Mouse (Mus musculus): ENCODE results near the gene Rnaset2a. TPM values are rescaled to one million over a fixed set of nuclear protein-coding genes. Genes with fewer than 3 reads are reported as not detected.
A peak's percentile ranks its signal among the peaks of the same experiment; 100 is the strongest.
"Not testable (repeated sequence)": the region's sequence is repeated elsewhere in the genome, so short reads cannot be mapped to it uniquely, and the experiment has no call there.

Rnaset2a gene
- polyA plus RNA-seq, 1 experiment from 2014 or later: 20.0 TPM

- H3K27ac ChIP-seq; H3K4me3 ChIP-seq (replicated peaks; ENCODE audit: low read length); H3K4me2 ChIP-seq (replicated peaks); ATAC-seq (ENCODE audit: low FRiP score); H3K4me1 ChIP-seq (replicated peaks; ENCODE audit: control insufficient read depth, insufficient read depth, low read length); H3K9ac ChIP-seq; H3K9me3 ChIP-seq (ENCODE audit: control insufficient read depth, low read length); DNase-seq (ENCODE audit: low spot score); H3K27me3 ChIP-seq (ENCODE audit: control insufficient read depth, insufficient read depth, low read length); H3K36me3 ChIP-seq (replicated peaks; ENCODE audit: control insufficient read depth, insufficient read depth): not testable (repeated sequence)
- no CpG with 5 or more reads among the region's 6 CpGs for WGBS
Observed at GRCm38 (mm10) chr17:8116928-8117327, 31.0 kb downstream of the Rnaset2a start.

DNA sequence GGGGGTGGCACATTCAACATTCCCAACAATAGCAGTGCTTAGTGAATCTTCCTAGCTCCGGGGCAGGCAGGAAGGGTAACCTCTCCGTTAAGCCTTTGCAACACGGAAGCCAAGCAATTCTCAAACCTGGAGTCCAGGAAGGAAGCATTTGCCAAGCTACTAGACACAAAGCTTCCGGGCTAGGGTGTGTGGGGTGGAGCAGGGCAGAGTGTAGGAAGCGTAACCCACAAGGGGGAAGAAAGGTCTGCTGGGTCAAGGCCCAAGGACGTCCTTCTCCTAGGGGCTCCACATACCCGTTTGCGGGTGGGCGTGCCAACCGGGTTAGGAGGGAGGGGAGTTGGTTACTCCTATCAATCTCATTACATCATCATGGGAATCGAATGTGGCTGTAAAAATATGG lies 31.5 kb downstream of the Rnaset2a start:
- not testable (repeated sequence) for DNase-seq (ENCODE audit: low spot score); H3K36me3 ChIP-seq (replicated peaks; ENCODE audit: control insufficient read depth, insufficient read depth); ATAC-seq (ENCODE audit: low FRiP score); H3K27me3 ChIP-seq (ENCODE audit: control insufficient read depth, insufficient read depth, low read length); H3K9ac ChIP-seq; H3K9me3 ChIP-seq (ENCODE audit: control insufficient read depth, low read length); H3K4me3 ChIP-seq (replicated peaks; ENCODE audit: low read length); H3K27ac ChIP-seq; H3K4me2 ChIP-seq (replicated peaks); H3K4me1 ChIP-seq (replicated peaks; ENCODE audit: control insufficient read depth, insufficient read depth, low read length)
- 84% methylated on average over 5 of the region's 11 CpGs for WGBS

DNA sequence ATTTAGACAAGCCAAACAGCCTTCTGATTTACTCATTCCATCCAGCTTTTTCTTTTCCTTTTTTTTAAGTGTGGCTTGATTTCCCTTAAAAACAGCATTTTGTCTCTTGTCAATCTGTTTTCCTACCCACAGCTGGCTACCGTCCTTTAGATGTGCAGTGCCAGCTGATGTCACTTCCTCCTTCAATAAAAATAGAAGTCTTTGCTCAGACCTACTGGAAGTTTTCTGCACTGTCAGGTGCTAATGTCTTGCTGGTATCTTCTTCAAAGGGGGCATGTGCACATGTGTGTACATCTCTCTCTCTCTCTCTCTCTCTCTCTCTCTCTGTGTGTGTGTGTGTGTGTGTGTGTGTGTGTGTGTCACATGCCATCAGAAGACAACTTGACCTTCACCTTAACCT lies 35.7 kb downstream of the Rnaset2a start:
- DNase-seq (ENCODE audit: low spot score); H3K9ac ChIP-seq; H3K27ac ChIP-seq; H3K4me2 ChIP-seq (replicated peaks); H3K9me3 ChIP-seq (ENCODE audit: control insufficient read depth, low read length); ATAC-seq (ENCODE audit: low FRiP score); H3K36me3 ChIP-seq (replicated peaks; ENCODE audit: control insufficient read depth, insufficient read depth); H3K4me3 ChIP-seq (replicated peaks; ENCODE audit: low read length); H3K4me1 ChIP-seq (replicated peaks; ENCODE audit: control insufficient read depth, insufficient read depth, low read length); H3K27me3 ChIP-seq (ENCODE audit: control insufficient read depth, insufficient read depth, low read length): not testable (repeated sequence)
- WGBS: no CpG with 5 or more reads among the region's 1 CpGs

DNA sequence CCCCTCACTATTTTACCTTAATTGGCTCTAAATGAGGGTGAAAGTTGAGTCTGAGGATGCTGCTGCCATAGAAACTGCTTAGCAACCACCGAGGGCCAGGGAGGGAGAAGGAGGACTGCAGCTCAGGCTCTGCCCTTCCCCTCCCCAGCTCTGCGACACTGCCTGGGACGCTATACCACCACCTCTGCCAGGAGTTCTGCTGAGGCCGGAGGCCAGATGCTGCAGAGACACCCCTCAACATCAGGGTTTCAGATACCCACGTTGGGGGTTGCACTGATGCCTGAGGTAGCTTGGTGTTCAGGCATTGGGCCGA lies 46.6 kb downstream of the Rnaset2a start:
- not testable (repeated sequence) for H3K27me3 ChIP-seq (ENCODE audit: control insufficient read depth, insufficient read depth, low read length); H3K27ac ChIP-seq; H3K9me3 ChIP-seq (ENCODE audit: control insufficient read depth, low read length); H3K4me1 ChIP-seq (replicated peaks; ENCODE audit: control insufficient read depth, insufficient read depth, low read length); DNase-seq (ENCODE audit: low spot score); H3K36me3 ChIP-seq (replicated peaks; ENCODE audit: control insufficient read depth, insufficient read depth); H3K4me3 ChIP-seq (replicated peaks; ENCODE audit: low read length); H3K9ac ChIP-seq; H3K4me2 ChIP-seq (replicated peaks)
- 23% methylated on average over 2 of the region's 6 CpGs for WGBS
- peak; percentile 81; the same call in 1 of the 2 replicates for ATAC-seq (ENCODE audit: low FRiP score)

DNA sequence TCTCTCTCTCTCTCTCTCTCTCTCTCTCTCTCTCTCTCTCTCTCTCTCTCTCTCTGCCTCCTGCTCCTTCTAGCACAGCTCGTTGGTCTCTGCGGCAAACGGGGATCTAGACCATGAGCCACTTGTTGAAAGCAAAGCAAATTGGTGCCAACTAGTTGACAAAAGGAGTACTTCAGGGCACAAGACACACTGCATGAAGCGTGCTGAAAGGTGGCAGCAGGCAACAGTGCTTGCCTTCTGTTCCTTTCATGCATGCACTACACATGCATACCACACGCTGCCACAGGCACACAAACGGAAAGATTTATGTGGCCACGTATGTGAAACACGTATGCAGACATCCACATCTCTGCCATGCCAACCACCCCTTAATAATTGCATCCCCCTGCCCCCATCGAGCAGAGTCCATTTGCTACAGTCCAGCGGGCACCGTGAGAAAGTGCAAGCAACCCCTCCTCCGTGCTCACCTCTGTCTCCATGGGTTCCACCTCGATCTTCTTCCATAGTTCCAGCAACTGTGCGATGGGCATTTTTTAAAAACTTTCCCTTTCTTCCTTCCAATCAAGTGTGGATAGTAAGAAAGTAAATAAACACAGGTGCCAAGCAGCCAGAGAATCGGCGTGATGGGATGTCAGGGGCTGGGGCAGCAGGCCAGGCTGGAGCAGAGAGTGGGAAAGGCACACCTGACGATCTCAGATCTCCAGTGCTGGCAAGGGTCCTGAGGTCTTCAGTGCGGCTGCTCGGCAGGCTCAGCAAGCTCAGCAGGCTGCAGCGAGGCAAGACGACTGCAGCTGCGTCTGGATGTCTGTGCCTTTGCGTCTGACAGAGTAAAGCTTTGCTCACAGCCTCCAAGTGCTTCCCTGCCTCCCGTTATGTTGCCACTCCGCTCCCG lies 47.2 kb downstream of the Rnaset2a start:
- H3K27me3 ChIP-seq (ENCODE audit: control insufficient read depth, insufficient read depth, low read length); H3K4me3 ChIP-seq (replicated peaks; ENCODE audit: low read length); H3K9ac ChIP-seq; DNase-seq (ENCODE audit: low spot score); H3K4me2 ChIP-seq (replicated peaks); H3K4me1 ChIP-seq (replicated peaks; ENCODE audit: control insufficient read depth, insufficient read depth, low read length); H3K27ac ChIP-seq; H3K36me3 ChIP-seq (replicated peaks; ENCODE audit: control insufficient read depth, insufficient read depth); H3K9me3 ChIP-seq (ENCODE audit: control insufficient read depth, low read length): not testable (repeated sequence)
- 26% methylated on average over 6 of the region's 26 CpGs for WGBS
- ATAC-seq (ENCODE audit: low FRiP score): peak; percentile 85

- not testable (repeated sequence) for H3K9me3 ChIP-seq (ENCODE audit: control insufficient read depth, low read length); H3K4me1 ChIP-seq (replicated peaks; ENCODE audit: control insufficient read depth, insufficient read depth, low read length); H3K36me3 ChIP-seq (replicated peaks; ENCODE audit: control insufficient read depth, insufficient read depth); ATAC-seq (ENCODE audit: low FRiP score); H3K27me3 ChIP-seq (ENCODE audit: control insufficient read depth, insufficient read depth, low read length); H3K4me3 ChIP-seq (replicated peaks; ENCODE audit: low read length); H3K9ac ChIP-seq; H3K27ac ChIP-seq; DNase-seq (ENCODE audit: low spot score); H3K4me2 ChIP-seq (replicated peaks)
- 78% methylated on average over 3 of the region's 5 CpGs for WGBS
Observed at GRCm38 (mm10) chr17:8096199-8096598, 51.7 kb downstream of the Rnaset2a start.

DNA sequence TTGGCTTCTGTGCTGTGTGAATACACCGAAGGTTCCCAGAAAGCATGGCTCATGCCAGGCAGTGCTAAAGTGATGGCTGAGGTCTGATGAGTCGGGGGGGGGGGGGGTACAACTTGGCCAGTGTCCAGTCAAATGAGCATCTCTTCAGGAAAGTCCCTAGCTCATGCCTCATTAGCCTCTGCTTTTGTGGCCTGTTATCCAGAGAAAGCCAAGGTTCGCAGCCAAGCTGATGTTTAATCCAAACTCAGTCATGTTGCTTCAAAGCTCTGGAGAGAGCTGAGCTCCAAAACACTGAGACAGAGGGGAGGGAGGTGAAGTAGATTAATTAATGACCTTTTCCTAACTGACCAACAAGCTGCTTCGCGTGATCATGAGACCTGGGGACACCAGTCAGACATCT lies 52.2 kb downstream of the Rnaset2a start:
- not testable (repeated sequence) for DNase-seq (ENCODE audit: low spot score); H3K27me3 ChIP-seq (ENCODE audit: control insufficient read depth, insufficient read depth, low read length); H3K4me3 ChIP-seq (replicated peaks; ENCODE audit: low read length); H3K4me1 ChIP-seq (replicated peaks; ENCODE audit: control insufficient read depth, insufficient read depth, low read length); H3K9me3 ChIP-seq (ENCODE audit: control insufficient read depth, low read length); H3K36me3 ChIP-seq (replicated peaks; ENCODE audit: control insufficient read depth, insufficient read depth); H3K27ac ChIP-seq; H3K4me2 ChIP-seq (replicated peaks); ATAC-seq (ENCODE audit: low FRiP score); H3K9ac ChIP-seq
- 24% methylated on average over 3 of the region's 5 CpGs for WGBS

DNA sequence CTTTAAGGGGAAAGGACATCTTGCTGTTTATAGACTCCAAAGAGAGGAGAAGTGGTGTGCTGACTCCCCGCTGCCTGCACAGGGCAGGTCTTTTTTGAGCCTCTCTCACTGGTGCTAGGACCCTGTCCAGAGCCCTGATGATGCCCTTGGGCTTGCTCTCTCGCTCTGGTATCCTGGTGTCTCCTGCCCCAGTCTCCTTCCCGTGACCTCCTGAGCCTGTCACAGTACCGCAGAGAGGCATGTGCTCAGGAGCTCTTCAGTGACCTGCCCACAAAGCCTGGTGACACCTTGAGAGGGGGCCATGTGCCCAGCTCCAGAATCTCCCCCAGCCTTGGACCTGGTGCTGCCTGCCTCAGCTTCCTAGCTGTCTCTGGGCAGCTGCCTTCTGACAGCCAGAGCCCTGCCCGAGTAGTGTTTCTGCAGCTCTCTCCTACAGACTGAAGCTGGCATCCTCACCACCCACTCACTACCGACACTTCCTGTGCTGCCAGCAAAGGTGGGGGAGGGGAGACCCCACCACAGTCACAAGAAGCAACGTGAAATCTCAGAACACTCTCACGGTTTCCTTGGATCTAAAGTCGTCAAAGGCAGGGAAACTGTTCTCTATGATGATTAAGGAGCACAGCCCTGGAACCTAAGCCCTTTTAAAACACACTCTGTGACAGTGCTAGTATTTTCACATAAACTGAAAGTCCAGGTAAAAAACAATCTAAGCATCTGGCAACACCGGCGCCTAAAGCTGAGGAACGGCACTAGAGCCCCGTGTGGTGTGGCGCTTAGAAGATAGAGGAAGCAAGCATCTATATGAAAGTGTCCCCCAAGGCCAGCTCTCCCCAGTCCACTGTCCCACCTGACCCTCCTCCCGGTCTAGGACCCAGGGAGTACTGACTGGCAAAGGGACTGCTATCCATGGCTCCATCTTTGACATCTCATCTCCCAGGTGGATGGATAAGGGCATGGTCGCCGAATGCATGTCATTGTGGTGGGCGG lies 55.1 kb downstream of the Rnaset2a start:
- not testable (repeated sequence) for H3K9me3 ChIP-seq (ENCODE audit: control insufficient read depth, low read length); H3K4me2 ChIP-seq (replicated peaks); H3K4me3 ChIP-seq (replicated peaks; ENCODE audit: low read length); H3K4me1 ChIP-seq (replicated peaks; ENCODE audit: control insufficient read depth, insufficient read depth, low read length); H3K27me3 ChIP-seq (ENCODE audit: control insufficient read depth, insufficient read depth, low read length); H3K27ac ChIP-seq; DNase-seq (ENCODE audit: low spot score); H3K36me3 ChIP-seq (replicated peaks; ENCODE audit: control insufficient read depth, insufficient read depth); H3K9ac ChIP-seq
- 0 out of 2 replicates have a peak, but pooled peaks have one; percentile 40 for ATAC-seq (ENCODE audit: low FRiP score)
- 55% methylated on average over 3 of the region's 18 CpGs for WGBS

DNA sequence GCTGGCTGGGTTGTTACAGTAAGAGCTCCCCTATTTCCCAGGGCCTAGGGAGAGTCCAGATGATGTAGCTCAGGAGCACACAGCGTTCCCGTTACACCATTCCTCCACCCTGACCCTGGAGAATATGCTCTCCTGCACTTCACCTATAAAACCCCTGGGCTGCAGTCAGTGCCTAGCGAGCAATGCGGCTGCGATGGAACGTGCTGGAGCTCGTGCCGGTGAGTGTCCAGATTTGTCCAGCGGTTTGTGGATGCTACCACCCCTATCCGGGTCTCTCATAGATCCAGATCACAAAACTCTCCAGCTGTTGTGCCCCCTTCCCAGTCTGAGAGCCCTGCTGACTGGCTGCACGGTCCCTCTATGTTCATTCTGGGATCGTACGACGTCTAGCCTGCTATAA lies 56.6 kb downstream of the Rnaset2a start:
- not testable (repeated sequence) for DNase-seq (ENCODE audit: low spot score); H3K27me3 ChIP-seq (ENCODE audit: control insufficient read depth, insufficient read depth, low read length); H3K27ac ChIP-seq; H3K4me2 ChIP-seq (replicated peaks); H3K4me3 ChIP-seq (replicated peaks; ENCODE audit: low read length); H3K4me1 ChIP-seq (replicated peaks; ENCODE audit: control insufficient read depth, insufficient read depth, low read length); ATAC-seq (ENCODE audit: low FRiP score); H3K36me3 ChIP-seq (replicated peaks; ENCODE audit: control insufficient read depth, insufficient read depth); H3K9ac ChIP-seq; H3K9me3 ChIP-seq (ENCODE audit: control insufficient read depth, low read length)
- WGBS: 90% methylated on average over 14 of the region's 14 CpGs
